9 mouse cellular contexts compared by ENCODE assay signal in genomic region chr6:121151732-121152131, GRCm38 (mm10). TPM values are rescaled to one million over a fixed set of nuclear protein-coding genes. Genes with fewer than 3 reads are reported as not detected.
DNase-seq lines count a peak whose midpoint lies in the region; ATAC-seq and TF ChIP-seq lines count a peak whose summit lies in the region.
"Had no signal": no experiment of that assay in that cellular context is flagged by ENCODE, and none has a peak within 500 bp of the region (broad histone marks: within the 10 kb centered on the region; RNA-seq: fewer than 3 reads in every experiment).

No protein-coding gene starts in this region.

- 42% methylated on average over 6 of the region's 6 CpGs for WGBS in hindbrain, postnatal 0 days
- WGBS in hindbrain, embryonic 11.5 days, result 53% methylated on average over 6 of the region's 6 CpGs
- WGBS in kidney, embryonic 14.5 days, result 51% methylated on average over 6 of the region's 6 CpGs
- WGBS in forebrain, embryonic 14.5 days, result 64% methylated on average over 6 of the region's 6 CpGs

- H3K9ac ChIP-seq in hindbrain, postnatal 0 days (replicated peaks; ENCODE audit: low read length), result no peak overlapping the region
- no peak overlapping the region for H3K9ac ChIP-seq in hindbrain, embryonic 11.5 days (ENCODE audit: low read depth, low read length)
- no peak overlapping the region for H3K9ac ChIP-seq in kidney, embryonic 14.5 days (ENCODE audit: low read depth, low read length)
- H3K9ac ChIP-seq in forebrain, embryonic 14.5 days (ENCODE audit: low read length), result no peak overlapping the region
- H3K9ac ChIP-seq: limb, embryonic 12.5 days had no signal

- H3K4me3 ChIP-seq in hindbrain, postnatal 0 days (ENCODE audit: low read length), result no peak overlapping the region
- no peak overlapping the region for H3K4me3 ChIP-seq in hindbrain, embryonic 11.5 days (ENCODE audit: low read depth, low read length)
- H3K4me3 ChIP-seq in kidney, embryonic 14.5 days (ENCODE audit: low read length), result no peak overlapping the region
- no peak overlapping the region for H3K4me3 ChIP-seq in forebrain, embryonic 14.5 days (ENCODE audit: low read depth, low read length)
- H3K4me3 ChIP-seq: limb, embryonic 12.5 days had no signal

- H3K4me1 ChIP-seq in hindbrain, postnatal 0 days (ENCODE audit: insufficient read depth, low read length), result no peaks in the 10 kb centered on the region
- no peaks in the 10 kb centered on the region for H3K4me1 ChIP-seq in hindbrain, embryonic 11.5 days (replicated peaks; ENCODE audit: control insufficient read depth, insufficient read depth, low read length)
- H3K4me1 ChIP-seq in kidney, embryonic 14.5 days (ENCODE audit: control insufficient read depth, insufficient read depth, low read length), result peaks cover 11% of the 10 kb centered on the region
- H3K4me1 ChIP-seq in forebrain, embryonic 14.5 days (ENCODE audit: control insufficient read depth, insufficient read depth, low read length), result no peaks in the 10 kb centered on the region

- H3K4me2 ChIP-seq in hindbrain, postnatal 0 days (ENCODE audit: low read depth, low read length), result no peak overlapping the region
- H3K4me2 ChIP-seq in hindbrain, embryonic 11.5 days (replicated peaks; ENCODE audit: low read depth, low read length), result no peak overlapping the region
- H3K4me2 ChIP-seq in kidney, embryonic 14.5 days (replicated peaks; ENCODE audit: low read depth, low read length), result no peak overlapping the region
- H3K4me2 ChIP-seq in forebrain, embryonic 14.5 days (ENCODE audit: low read length), result no peak overlapping the region
- H3K4me2 ChIP-seq: limb, embryonic 12.5 days had no signal

- peak; percentile 56; the same call in 1 of the 2 replicates for ATAC-seq in hindbrain, postnatal 0 days
- no peak for ATAC-seq in hindbrain, embryonic 11.5 days (ENCODE audit: low FRiP score)
- ATAC-seq in kidney, embryonic 14.5 days (ENCODE audit: low FRiP score, low TSS enrichment), result peak; percentile 30; the same call in 1 of the 2 replicates
- ATAC-seq in forebrain, embryonic 14.5 days, result no peak
- ATAC-seq in erythroid progenitor cell, adult 5-6 weeks (replicated peaks; ENCODE audit: low FRiP score, poor library complexity, severe bottlenecking), result no peak

- H3K9me3 ChIP-seq in hindbrain, postnatal 0 days (ENCODE audit: low read length), result no peaks in the 10 kb centered on the region
- no peaks in the 10 kb centered on the region for H3K9me3 ChIP-seq in hindbrain, embryonic 11.5 days (ENCODE audit: control insufficient read depth, low read length)
- H3K9me3 ChIP-seq in kidney, embryonic 14.5 days (ENCODE audit: control insufficient read depth, low read length), result no peaks in the 10 kb centered on the region
- no peaks in the 10 kb centered on the region for H3K9me3 ChIP-seq in forebrain, embryonic 14.5 days (replicated peaks; ENCODE audit: control insufficient read depth, low read length)
- H3K9me3 ChIP-seq: limb, embryonic 12.5 days had no signal

- no peaks in the 10 kb centered on the region for H3K36me3 ChIP-seq in hindbrain, postnatal 0 days (ENCODE audit: insufficient read depth, low read length)
- H3K36me3 ChIP-seq in hindbrain, embryonic 11.5 days (ENCODE audit: control insufficient read depth, insufficient read depth, low read length), result no peaks in the 10 kb centered on the region
- H3K36me3 ChIP-seq in kidney, embryonic 14.5 days (ENCODE audit: control insufficient read depth, insufficient read depth, low read length), result no peaks in the 10 kb centered on the region
- H3K36me3 ChIP-seq in forebrain, embryonic 14.5 days (ENCODE audit: control insufficient read depth, insufficient read depth, low read length), result no peaks in the 10 kb centered on the region
- H3K36me3 ChIP-seq: limb, embryonic 12.5 days had no signal

- no peak for TF ChIP-seq CTCF in hindbrain, postnatal 0 days (IDR thresholded peaks at IDR 0.05; ENCODE audit: low read depth)

- no peaks in the 10 kb centered on the region for H3K27me3 ChIP-seq in hindbrain, postnatal 0 days (ENCODE audit: insufficient read depth, low read length)
- no peaks in the 10 kb centered on the region for H3K27me3 ChIP-seq in hindbrain, embryonic 11.5 days (ENCODE audit: control insufficient read depth, insufficient read depth, low read length)
- H3K27me3 ChIP-seq in kidney, embryonic 14.5 days (ENCODE audit: control insufficient read depth, insufficient read depth, low read length), result no peaks in the 10 kb centered on the region
- no peaks in the 10 kb centered on the region for H3K27me3 ChIP-seq in forebrain, embryonic 14.5 days (replicated peaks; ENCODE audit: control insufficient read depth, insufficient read depth, low read length)
- H3K27me3 ChIP-seq: limb, embryonic 12.5 days had no signal

- H3K27ac ChIP-seq in hindbrain, postnatal 0 days, result no peak overlapping the region
- H3K27ac ChIP-seq in hindbrain, embryonic 11.5 days (ENCODE audit: low read depth, low read length), result no peak overlapping the region
- no peak overlapping the region for H3K27ac ChIP-seq in kidney, embryonic 14.5 days (ENCODE audit: low read depth, low read length)
- no peak overlapping the region for H3K27ac ChIP-seq in forebrain, embryonic 14.5 days (ENCODE audit: low read depth, low read length)
- H3K27ac ChIP-seq: limb, embryonic 12.5 days had no signal

- DNase-seq in hindbrain, postnatal 0 days (ENCODE audit: low spot score), result no peak
- DNase-seq in hindbrain, embryonic 11.5 days (ENCODE audit: low spot score), result no peak
- peak; percentile 64 for DNase-seq in gastrocnemius, postnatal 10 days
- DNase-seq in ovary, postnatal 14 days (ENCODE audit: low spot score), result peak; percentile 65
- no peak for DNase-seq in forebrain, embryonic 14.5 days (ENCODE audit: low spot score)
- no peak for DNase-seq in spleen, postnatal 4 days (ENCODE audit: low spot score in 2 of 2)

RNA-seq across cellular contexts. Expression of gene Mical3, which starts 20.9 kb away (rescaled TPM):
- total RNA-seq in hindbrain, postnatal 0 days (2014; rRNA removed), result 60.2 and 66.9 TPM in 2 replicates
- polyA plus RNA-seq in hindbrain, postnatal 0 days (2015; fragmentation: Nextera tagmentation; extraction: Ambion mirVana), result 19.3 and 19.8 TPM in 2 replicates
- 17.1 and 27.4 TPM in 2 replicates for polyA plus RNA-seq in hindbrain, embryonic 11.5 days (2014; fragmentation: Nextera tagmentation; extraction: Ambion mirVana)
- total RNA-seq in gastrocnemius, postnatal 10 days (2021), result 10 to 100 TPM; 65.2 to 82.4 TPM
- polyA plus RNA-seq in kidney, embryonic 14.5 days (2014; fragmentation: Nextera tagmentation; extraction: Ambion mirVana), result 16.7 and 20.0 TPM in 2 replicates
- polyA plus RNA-seq in forebrain, embryonic 14.5 days (2014; fragmentation: Nextera tagmentation; extraction: Ambion mirVana), result 19.4 and 34.0 TPM in 2 replicates
- total RNA-seq in erythroid progenitor cell, adult 5-6 weeks (2015; ENCODE audit: low replicate concordance), result 168 and 179 TPM in 2 replicates
- 159 and 259 TPM in 2 replicates for total RNA-seq in erythroid progenitor cell, adult 5-6 weeks (2017; ENCODE audit: low replicate concordance)

RNA-seq across cellular contexts. Expression of gene Pex26, which starts 31.7 kb away (rescaled TPM):
- total RNA-seq in hindbrain, postnatal 0 days (2014; rRNA removed), result 23.3 and 26.5 TPM in 2 replicates
- polyA plus RNA-seq in hindbrain, postnatal 0 days (2015; fragmentation: Nextera tagmentation; extraction: Ambion mirVana), result 10.2 and 11.2 TPM in 2 replicates
- polyA plus RNA-seq in hindbrain, embryonic 11.5 days (2014; fragmentation: Nextera tagmentation; extraction: Ambion mirVana), result 5.7 and 6.4 TPM in 2 replicates
- total RNA-seq in gastrocnemius, postnatal 10 days (2021), result 1 to 10 TPM; 4.0 TPM
- 6.3 and 8.4 TPM in 2 replicates for polyA plus RNA-seq in kidney, embryonic 14.5 days (2014; fragmentation: Nextera tagmentation; extraction: Ambion mirVana)
- 12.7 and 16.4 TPM in 2 replicates for polyA plus RNA-seq in forebrain, embryonic 14.5 days (2014; fragmentation: Nextera tagmentation; extraction: Ambion mirVana)
- 0.36 and 1.3 TPM in 2 replicates for total RNA-seq in erythroid progenitor cell, adult 5-6 weeks (2015; ENCODE audit: low replicate concordance)
- 0.26 and 1.2 TPM in 2 replicates for total RNA-seq in erythroid progenitor cell, adult 5-6 weeks (2017; ENCODE audit: low replicate concordance)

RNA-seq across cellular contexts. Expression of gene Tuba8, which starts 58.8 kb away (rescaled TPM):
- total RNA-seq in hindbrain, postnatal 0 days (2014; rRNA removed), result 1.3 and 3.6 TPM in 2 replicates
- polyA plus RNA-seq in hindbrain, postnatal 0 days (2015; fragmentation: Nextera tagmentation; extraction: Ambion mirVana), result 2.0 and 2.6 TPM in 2 replicates
- 0.54 and 0.60 TPM in 2 replicates for polyA plus RNA-seq in hindbrain, embryonic 11.5 days (2014; fragmentation: Nextera tagmentation; extraction: Ambion mirVana)
- 100 to 1,000 TPM; 160 to 206 TPM for total RNA-seq in gastrocnemius, postnatal 10 days (2021)
- 0.18 and 0.30 TPM in 2 replicates for polyA plus RNA-seq in kidney, embryonic 14.5 days (2014; fragmentation: Nextera tagmentation; extraction: Ambion mirVana)
- 0.22 and 0.33 TPM in 2 replicates for polyA plus RNA-seq in forebrain, embryonic 14.5 days (2014; fragmentation: Nextera tagmentation; extraction: Ambion mirVana)
- 4.2 and 9.4 TPM in 2 replicates for total RNA-seq in erythroid progenitor cell, adult 5-6 weeks (2015; ENCODE audit: low replicate concordance)
- 2.1 and 5.6 TPM in 2 replicates for total RNA-seq in erythroid progenitor cell, adult 5-6 weeks (2017; ENCODE audit: low replicate concordance)

Comparison
In these comparisons a context has a peak if more than half of its experiments do, and no peak if none do; other contexts are left out.
1. ATAC-seq: peak in hindbrain, postnatal 0 days (single experiment) and kidney, embryonic 14.5 days (single experiment); none in hindbrain, embryonic 11.5 days (single experiment), forebrain, embryonic 14.5 days (single experiment) and erythroid progenitor cell, adult 5-6 weeks (single experiment).
2. DNase-seq: peak in gastrocnemius, postnatal 10 days (single experiment) and ovary, postnatal 14 days (single experiment); none in hindbrain, postnatal 0 days (single experiment), hindbrain, embryonic 11.5 days (single experiment), forebrain, embryonic 14.5 days (single experiment) and spleen, postnatal 4 days (0 of 2).